Mouse (Mus musculus) liver, embryonic 12.5 days (tissue): ENCODE measurements around the gene Endod1. TPM values are rescaled to one million over a fixed set of nuclear protein-coding genes. Genes with fewer than 3 reads are reported as not detected.
"Not testable (repeated sequence)": the region's sequence is repeated elsewhere in the genome, so short reads cannot be mapped to it uniquely, and the experiment has no call there.

ENCODE experiments used
- ATAC-seq: fragments of 200-750 bp; cut with Nextera tagmentation; 2 replicates; pipeline ENCODE4 v1.8.0; 2017; ENCODE audit warnings: moderate number of reproducible peaks, mild to moderate bottlenecking, moderate library complexity
- H3K27ac ChIP-seq: fragments of 300-500 bp; sonication (generic); 2 replicates; pipeline ENCODE4 v1.5.1; 2016; ENCODE audit warnings: mild to moderate bottlenecking
- H3K27me3 ChIP-seq: fragments of 300-500 bp; sonication (generic); replicated peaks from 2 replicates; pipeline ENCODE4 v1.6.1; 2016; ENCODE audit warnings: mild to moderate bottlenecking, moderate library complexity
- H3K36me3 ChIP-seq: fragments of 300-500 bp; sonication (generic); 2 replicates; pipeline ENCODE4 v1.6.1; 2016; ENCODE audit warnings: mild to moderate bottlenecking, moderate library complexity
- H3K4me1 ChIP-seq: fragments of 300-500 bp; sonication (generic); 2 replicates; pipeline ENCODE4 v1.6.1; 2016
- H3K4me2 ChIP-seq: fragments of 300-500 bp; sonication (generic); 2 replicates; pipeline ENCODE4 v1.6.1; 2016; ENCODE audit warnings: mild to moderate bottlenecking, moderate library complexity
- H3K4me3 ChIP-seq: fragments of 300-500 bp; sonication (generic); 2 replicates; pipeline ENCODE4 v1.5.1; 2016; ENCODE audit warnings: mild to moderate bottlenecking, moderate library complexity
- H3K9ac ChIP-seq: fragments of 300-500 bp; sonication (generic); 2 replicates; pipeline ENCODE4 v1.6.1; 2016; ENCODE audit warnings: mild to moderate bottlenecking, moderate library complexity
- H3K9me3 ChIP-seq: fragments of 300-500 bp; sonication (generic); replicated peaks from 2 replicates; pipeline ENCODE4 v1.6.1; 2016; ENCODE audit warnings: mild to moderate bottlenecking, moderate library complexity
- WGBS: fragments of 180-500 bp; shearing (Covaris S2); methylation state at CpG from one replicate; pipeline ENCODE4 v1.1.7; 2016; ENCODE audit not compliant: insufficient replicate concordance; 5-methylcytosine and 5-hydroxymethylcytosine counted together
- polyA plus RNA-seq: library from polyadenylated mRNA; unstranded; fragments of >200 nt; fragmentation: Nextera tagmentation; extraction: Ambion mirVana; gene quantifications from 2 replicates; pipeline ENCODE4 v1.2.1, GENCODE M21; 2016

The Endod1 gene
- polyA plus RNA-seq, 1 experiment from 2014 or later = 36.8 TPM

GRCm38 (mm10) chr9:14350787-14351186 is 30.5 kb downstream of the Endod1 start:
- H3K9ac ChIP-seq = no peak overlapping the region
- no peak overlapping the region for H3K4me2 ChIP-seq
- H3K4me1 ChIP-seq = peaks cover 15% of the 10 kb centered on the region
- no peak overlapping the region for H3K27ac ChIP-seq
- 56% methylated on average over 2 of the region's 2 CpGs for WGBS
- ATAC-seq = no peak
- H3K36me3 ChIP-seq = peaks cover 19% of the 10 kb centered on the region
- H3K27me3 ChIP-seq = no peaks in the 10 kb centered on the region
- no peaks in the 10 kb centered on the region for H3K9me3 ChIP-seq
- H3K4me3 ChIP-seq = no peak overlapping the region

GRCm38 (mm10) chr9:14349380-14349779 is 31.9 kb downstream of the Endod1 start:
- H3K4me2 ChIP-seq = no peak overlapping the region
- 70% methylated on average over 5 of the region's 5 CpGs for WGBS
- peaks cover 9% of the 10 kb centered on the region for H3K36me3 ChIP-seq
- H3K9ac ChIP-seq = no peak overlapping the region
- peaks cover 4% of the 10 kb centered on the region for H3K4me1 ChIP-seq
- H3K27ac ChIP-seq = 0 out of 2 replicates have a peak overlapping the region, but pooled peaks have one; percentile 37
- no peak for ATAC-seq
- no peaks in the 10 kb centered on the region for H3K9me3 ChIP-seq
- H3K27me3 ChIP-seq = no peaks in the 10 kb centered on the region
- no peak overlapping the region for H3K4me3 ChIP-seq

- ATAC-seq = no peak
- WGBS = 36% methylated on average over 4 of the region's 4 CpGs
- Histone ChIP-seq H3K4me3 (no peak overlapping the region), H3K9ac (no peak overlapping the region), H3K27me3 (no peaks in the 10 kb centered on the region; the same call in 1 of the 2 replicates), H3K9me3 (no peaks in the 10 kb centered on the region), H3K27ac (no peak overlapping the region), H3K4me1 (no peaks in the 10 kb centered on the region), H3K4me2 (no peak overlapping the region), H3K36me3 (no peaks in the 10 kb centered on the region)
Measured at GRCm38 (mm10) chr9:14348416-14348815, 32.9 kb downstream of the Endod1 start.

DNA sequence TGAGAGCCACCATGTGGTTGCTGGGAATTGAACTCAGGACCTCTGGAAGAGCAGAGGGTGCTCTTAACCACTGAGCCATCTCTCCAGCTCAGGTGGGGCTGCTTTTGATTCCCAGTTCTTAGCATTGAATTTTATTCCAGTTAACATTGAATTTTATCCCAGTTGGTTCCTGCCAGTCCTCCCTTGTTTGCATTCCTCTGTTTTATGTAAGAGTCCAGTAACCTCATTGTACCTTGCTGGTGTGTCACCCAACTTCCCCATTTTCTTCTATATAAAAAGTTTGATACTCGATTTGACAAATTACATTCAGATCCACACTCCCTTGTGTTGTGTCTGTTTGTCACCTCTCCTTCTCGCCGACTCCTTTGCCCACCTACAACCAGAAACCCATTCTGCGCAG is 35.4 kb downstream of the Endod1 start:
- H3K4me1 ChIP-seq, H3K27ac ChIP-seq, H3K27me3 ChIP-seq, H3K9me3 ChIP-seq, H3K36me3 ChIP-seq, ATAC-seq, H3K4me2 ChIP-seq, H3K4me3 ChIP-seq, H3K9ac ChIP-seq: not testable (repeated sequence)
- 75% methylated on average over 4 of the region's 4 CpGs for WGBS

- WGBS = 50% methylated on average over 4 of the region's 4 CpGs
- Histone ChIP-seq H3K4me3 (no peak overlapping the region), H3K4me2 (no peak overlapping the region), H3K9ac (no peak overlapping the region), H3K9me3 (no peaks in the 10 kb centered on the region), H3K4me1 (no peaks in the 10 kb centered on the region), H3K27ac (no peak overlapping the region), H3K36me3 (no peaks in the 10 kb centered on the region), H3K27me3 (peaks cover 4% of the 10 kb centered on the region; the same call in 1 of the 2 replicates)
- ATAC-seq = 0 out of 2 replicates have a peak, but pooled peaks have one; percentile 27
Measured at GRCm38 (mm10) chr9:14342041-14342668, 39.2 kb downstream of the Endod1 start.

- no peaks in the 10 kb centered on the region for H3K4me1 ChIP-seq
- no peak for ATAC-seq
- H3K4me3 ChIP-seq = no peak overlapping the region
- peaks cover 4% of the 10 kb centered on the region; the same call in 1 of the 2 replicates for H3K27me3 ChIP-seq
- H3K27ac ChIP-seq = no peak overlapping the region
- no peaks in the 10 kb centered on the region for H3K36me3 ChIP-seq
- 50% methylated on average over 3 of the region's 3 CpGs for WGBS
- no peak overlapping the region for H3K4me2 ChIP-seq
- H3K9me3 ChIP-seq = no peaks in the 10 kb centered on the region
- no peak overlapping the region for H3K9ac ChIP-seq
Measured at GRCm38 (mm10) chr9:14338701-14339100, 42.6 kb downstream of the Endod1 start.

- no peaks in the 10 kb centered on the region for H3K36me3 ChIP-seq
- H3K4me1 ChIP-seq = no peaks in the 10 kb centered on the region
- H3K27ac ChIP-seq = no peak overlapping the region
- ATAC-seq = no peak
- H3K9ac ChIP-seq = no peak overlapping the region
- H3K4me3 ChIP-seq = no peak overlapping the region
- H3K27me3 ChIP-seq = 0 out of 2 replicates have a peak, but pooled peaks cover 4% of the 10 kb centered on the region
- H3K4me2 ChIP-seq = no peak overlapping the region
- H3K9me3 ChIP-seq = no peaks in the 10 kb centered on the region
- 67% methylated on average over 3 of the region's 3 CpGs for WGBS
Measured at GRCm38 (mm10) chr9:14336901-14337300, 44.4 kb downstream of the Endod1 start.

- no peak for ATAC-seq
- H3K4me1 ChIP-seq = no peaks in the 10 kb centered on the region
- no peaks in the 10 kb centered on the region for H3K9me3 ChIP-seq
- no peaks in the 10 kb centered on the region for H3K36me3 ChIP-seq
- no peak overlapping the region for H3K9ac ChIP-seq
- H3K27me3 ChIP-seq = 0 out of 2 replicates have a peak, but pooled peaks cover 4% of the 10 kb centered on the region
- H3K4me2 ChIP-seq = no peak overlapping the region
- no peak overlapping the region for H3K27ac ChIP-seq
- H3K4me3 ChIP-seq = no peak overlapping the region
- WGBS = 56% methylated on average over 4 of the region's 4 CpGs
Measured at GRCm38 (mm10) chr9:14335829-14336228, 45.5 kb downstream of the Endod1 start.

GRCm38 (mm10) chr9:14316618-14317017 is 64.7 kb downstream of the Endod1 start:
- 80% methylated on average over 1 of the region's 1 CpGs for WGBS
- H3K9ac ChIP-seq = no peak overlapping the region
- ATAC-seq = no peak
- H3K4me2 ChIP-seq = no peak overlapping the region
- H3K27ac ChIP-seq = no peak overlapping the region
- no peaks in the 10 kb centered on the region for H3K9me3 ChIP-seq
- H3K4me1 ChIP-seq = no peaks in the 10 kb centered on the region
- peaks cover 5% of the 10 kb centered on the region; the same call in 1 of the 2 replicates for H3K36me3 ChIP-seq
- no peaks in the 10 kb centered on the region for H3K27me3 ChIP-seq
- H3K4me3 ChIP-seq = no peak overlapping the region

DNA sequence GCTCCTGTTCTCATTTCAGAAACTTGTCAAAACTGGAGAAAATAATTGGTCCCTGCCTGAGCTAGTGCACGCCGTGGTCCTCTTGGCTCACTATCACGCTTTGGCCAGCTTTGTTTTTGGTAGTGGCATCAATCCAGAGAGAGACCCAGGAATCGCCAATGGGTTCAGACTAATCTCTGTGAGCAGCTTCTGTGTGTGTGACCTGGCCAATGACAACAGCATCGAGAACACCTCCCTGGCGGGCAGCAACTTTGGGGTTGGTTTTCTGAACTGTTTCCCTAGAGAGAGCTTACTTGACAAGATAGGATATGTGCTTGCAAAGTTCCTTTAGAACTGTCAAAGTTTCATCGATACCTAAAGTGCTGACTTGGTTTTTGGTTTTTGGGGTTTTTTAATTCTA is 66.8 kb downstream of the Endod1 start:
- Histone ChIP-seq H3K4me1 (no peaks in the 10 kb centered on the region), H3K27ac (no peak overlapping the region), H3K9me3 (no peaks in the 10 kb centered on the region), H3K9ac (no peak overlapping the region), H3K36me3 (peaks cover 5% of the 10 kb centered on the region; the same call in 1 of the 2 replicates), H3K4me2 (no peak overlapping the region), H3K4me3 (no peak overlapping the region), H3K27me3 (no peaks in the 10 kb centered on the region)
- WGBS = 72% methylated on average over 7 of the region's 7 CpGs
- ATAC-seq = no peak

DNA sequence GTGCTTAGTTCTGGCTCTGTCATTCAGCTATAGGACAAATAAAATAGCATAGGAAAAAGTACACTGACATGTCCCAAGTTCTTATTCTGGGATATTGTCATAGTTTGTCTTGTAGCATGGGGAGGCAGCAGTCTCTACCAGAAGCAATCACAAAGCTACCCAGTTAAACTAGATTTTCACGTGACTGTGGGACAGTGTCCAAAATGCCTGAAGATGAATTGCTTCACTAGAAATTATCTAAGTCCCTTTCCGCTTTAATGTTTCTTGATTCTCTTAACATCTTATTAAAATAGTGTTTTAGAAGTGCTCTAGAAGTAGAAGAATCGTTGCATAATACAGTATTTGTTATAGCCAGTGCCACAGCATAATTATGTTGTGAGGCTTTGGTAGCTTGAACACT is 67.3 kb downstream of the Endod1 start:
- H3K27ac ChIP-seq = no peak overlapping the region
- H3K36me3 ChIP-seq = peaks cover 5% of the 10 kb centered on the region; the same call in 1 of the 2 replicates
- no peak for ATAC-seq
- no peaks in the 10 kb centered on the region for H3K4me1 ChIP-seq
- H3K4me3 ChIP-seq = no peak overlapping the region
- no peaks in the 10 kb centered on the region for H3K27me3 ChIP-seq
- no peak overlapping the region for H3K4me2 ChIP-seq
- H3K9me3 ChIP-seq = no peaks in the 10 kb centered on the region
- no peak overlapping the region for H3K9ac ChIP-seq
- 64% methylated on average over 3 of the region's 3 CpGs for WGBS

GRCm38 (mm10) chr9:14307341-14307740 is 74.0 kb downstream of the Endod1 start:
- Histone ChIP-seq H3K36me3 (no peaks in the 10 kb centered on the region), H3K27ac (no peak overlapping the region), H3K4me2 (no peak overlapping the region), H3K4me3 (no peak overlapping the region), H3K9me3 (no peaks in the 10 kb centered on the region), H3K27me3 (no peaks in the 10 kb centered on the region), H3K4me1 (no peaks in the 10 kb centered on the region), H3K9ac (no peak overlapping the region)
- WGBS = 56% methylated on average over 3 of the region's 3 CpGs
- ATAC-seq = no peak
